Mouse (Mus musculus) lung, adult 2 months (tissue): ENCODE results near the gene Tmem145.

Source experiments
- CTCF ChIP-seq: fragments of 200-500 bp; IDR thresholded peaks from 2 replicates; pipeline ENCODE4 v1.5.1; 2011; ENCODE audit warnings: mild to moderate bottlenecking, low read length, control low read depth; ENCODE audit not compliant: insufficient read depth
- POLR2A ChIP-seq: fragments of 200-500 bp; IDR thresholded peaks from 2 replicates; pipeline ENCODE4 v1.6.1; 2011; ENCODE audit warnings: low read depth, mild to moderate bottlenecking, control low read depth, low read length, borderline replicate concordance; ENCODE audit errors: extremely low read depth

DNA sequence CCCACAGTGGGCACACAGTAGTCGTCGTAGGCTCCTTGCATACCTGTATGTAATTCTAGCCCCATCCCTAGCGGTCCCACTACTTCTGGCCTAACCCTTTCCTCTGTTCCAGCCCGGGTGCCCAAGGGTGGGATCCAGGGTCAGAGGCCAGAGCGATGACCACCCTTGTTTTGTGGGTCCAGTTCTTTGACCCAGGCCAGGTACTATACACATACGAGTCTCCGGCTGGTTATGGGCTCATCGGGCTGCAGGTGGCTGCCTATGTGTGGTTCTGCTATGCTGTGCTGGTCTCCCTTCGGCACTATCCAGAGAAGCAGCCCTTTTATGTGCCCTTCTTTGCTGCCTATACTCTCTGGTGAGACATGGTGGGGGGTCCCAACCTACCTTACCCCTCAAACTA is 3.5 kb downstream of the Tmem145 start:
- TF ChIP-seq CTCF = no peak
- TF ChIP-seq POLR2A = no peak
